Mouse (Mus musculus) activated CD4-positive, CD25-positive, alpha-beta regulatory T cell, adult 4 months (primary cell): ENCODE results near the gene Spns2. TPM values are rescaled to one million over a fixed set of nuclear protein-coding genes. Genes with fewer than 3 reads are reported as not detected.

Experiments used
- ATAC-seq: one replicate; pipeline ENCODE4 v1.8.0; 2017
- polyA plus RNA-seq, 2 experiments: library from polyadenylated mRNA; unstranded; fragments of 100-300 nt; shearing (Covaris generic); gene quantifications; one replicate each; pipeline ENCODE4 v1.2.1; 2017

Spns2 gene
- not detected for polyA plus RNA-seq

GRCm38 (mm10) chr11:72489881-72490301, at the start of gene Spns2:
TSS of gene Spns2 (minus strand) at chr11:72489904.
- ATAC-seq: no peak

DNA sequence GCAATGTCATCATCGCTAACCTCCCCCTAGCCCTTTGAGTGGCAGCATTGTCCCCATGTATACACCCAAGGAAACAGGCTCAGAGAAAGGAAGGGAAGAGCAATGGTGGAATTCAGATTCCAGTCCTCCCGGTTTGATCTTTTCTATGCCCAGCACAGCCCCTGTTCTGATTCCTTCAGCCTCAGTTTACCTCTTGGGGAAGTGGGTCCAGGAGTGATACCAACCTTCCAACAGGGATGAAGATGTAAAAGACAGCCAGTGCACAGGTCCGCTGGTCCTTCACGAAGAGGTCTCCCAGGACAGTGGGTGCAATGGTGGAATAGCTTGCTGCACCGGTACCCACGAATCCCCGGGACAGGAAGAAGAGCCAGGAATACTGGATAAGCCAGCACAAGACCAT, 49.1 kb upstream of the Spns2 start:
- no peak for ATAC-seq

- no peak for ATAC-seq
Observed at GRCm38 (mm10) chr11:72538037-72538755, 48.5 kb upstream of the Spns2 start.

- ATAC-seq: no peak
Observed at GRCm38 (mm10) chr11:72537503-72537902, 47.8 kb upstream of the Spns2 start.

GRCm38 (mm10) chr11:72535519-72535918, 45.8 kb upstream of the Spns2 start:
- no peak for ATAC-seq

- no peak for ATAC-seq
Observed at GRCm38 (mm10) chr11:72532890-72533289, 43.2 kb upstream of the Spns2 start.

GRCm38 (mm10) chr11:72531632-72532031, 41.9 kb upstream of the Spns2 start:
- no peak for ATAC-seq

GRCm38 (mm10) chr11:72531144-72531543, 41.4 kb upstream of the Spns2 start:
- no peak for ATAC-seq

GRCm38 (mm10) chr11:72526190-72526589, 36.5 kb upstream of the Spns2 start:
- no peak for ATAC-seq

DNA sequence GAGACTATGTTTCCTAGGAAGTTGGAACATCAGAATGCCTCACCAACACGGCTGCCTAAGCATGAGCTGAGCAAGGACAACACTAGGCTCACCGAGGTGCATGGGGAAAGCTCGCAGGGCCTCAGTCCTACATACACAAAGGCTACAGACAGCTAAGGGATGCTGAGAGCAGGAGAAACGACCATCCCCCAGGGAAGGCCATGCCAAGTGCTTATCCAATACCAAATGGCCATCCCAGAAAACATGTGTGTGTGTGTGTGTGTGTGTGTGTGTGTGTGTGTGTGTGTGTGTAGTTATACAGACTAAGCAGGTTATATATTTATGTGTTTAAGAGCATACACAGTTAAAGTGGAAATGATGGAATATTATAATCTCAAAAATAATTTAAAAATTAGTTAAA, 34.0 kb upstream of the Spns2 start:
- ATAC-seq: no peak

DNA sequence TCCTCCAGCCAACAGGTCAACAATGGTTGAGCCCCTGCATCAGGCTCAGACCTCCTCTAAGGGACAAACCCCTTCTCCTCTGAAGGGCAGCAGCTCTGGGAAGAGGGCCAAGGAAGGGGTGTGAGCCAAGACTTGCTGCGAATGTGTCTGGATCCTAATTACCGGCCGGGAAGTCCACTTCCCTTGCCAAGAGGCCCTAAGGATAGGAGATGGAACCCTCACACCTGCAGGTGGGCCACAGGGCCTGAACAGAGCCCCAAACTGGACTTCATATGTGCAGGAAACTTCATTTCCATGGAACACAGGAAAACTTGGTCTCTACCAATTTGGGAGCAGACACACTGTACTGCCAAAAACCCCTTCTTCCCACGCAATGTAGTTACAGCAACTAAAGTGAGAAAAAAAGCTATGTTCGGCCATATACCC, 32.9 kb upstream of the Spns2 start:
- no peak for ATAC-seq

DNA sequence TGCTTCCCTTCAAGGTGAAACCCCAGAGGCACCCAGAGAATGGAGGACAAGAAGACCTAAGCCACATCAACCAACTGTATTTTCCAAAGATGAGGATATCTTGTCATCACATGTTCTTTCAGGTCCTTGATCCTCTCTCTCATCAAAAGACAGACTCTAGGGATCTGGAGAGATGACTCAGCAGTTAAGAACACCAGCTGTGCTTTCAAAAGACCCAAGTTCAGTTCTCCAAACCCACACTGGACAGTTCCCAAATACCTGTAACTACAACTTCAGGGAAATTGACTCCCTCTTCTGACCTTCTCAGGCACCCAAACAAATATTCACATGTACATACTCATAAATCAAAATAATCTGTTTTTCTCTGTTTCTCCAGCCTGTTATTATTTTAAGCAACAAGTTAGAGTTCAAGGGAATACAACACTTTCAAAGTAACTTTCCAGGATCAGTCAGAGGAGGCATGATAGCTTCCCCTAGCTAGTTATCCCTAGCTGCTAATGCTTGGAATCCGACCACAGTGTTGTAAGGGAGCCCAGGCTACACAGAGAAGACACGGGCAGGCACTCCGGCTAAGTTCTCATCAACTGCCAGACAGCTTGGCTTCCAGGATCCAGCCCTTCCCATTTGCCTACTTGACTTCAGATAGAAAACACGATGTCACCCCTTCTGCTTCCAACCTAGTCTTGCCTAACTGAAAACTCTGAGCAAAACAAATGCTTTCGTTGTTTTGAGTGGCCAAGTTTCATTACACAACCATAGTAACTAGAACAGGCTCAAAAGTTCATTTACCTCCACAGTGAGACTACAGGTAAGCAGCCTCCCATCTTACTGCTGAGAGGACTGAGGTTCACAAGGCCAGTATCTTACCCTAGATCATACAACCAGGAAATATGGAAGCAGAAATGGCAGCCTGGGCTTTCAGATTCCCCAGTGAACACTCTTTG, 32.2 kb upstream of the Spns2 start:
- no peak for ATAC-seq

GRCm38 (mm10) chr11:72519895-72520294, 30.2 kb upstream of the Spns2 start:
- no peak for ATAC-seq

DNA sequence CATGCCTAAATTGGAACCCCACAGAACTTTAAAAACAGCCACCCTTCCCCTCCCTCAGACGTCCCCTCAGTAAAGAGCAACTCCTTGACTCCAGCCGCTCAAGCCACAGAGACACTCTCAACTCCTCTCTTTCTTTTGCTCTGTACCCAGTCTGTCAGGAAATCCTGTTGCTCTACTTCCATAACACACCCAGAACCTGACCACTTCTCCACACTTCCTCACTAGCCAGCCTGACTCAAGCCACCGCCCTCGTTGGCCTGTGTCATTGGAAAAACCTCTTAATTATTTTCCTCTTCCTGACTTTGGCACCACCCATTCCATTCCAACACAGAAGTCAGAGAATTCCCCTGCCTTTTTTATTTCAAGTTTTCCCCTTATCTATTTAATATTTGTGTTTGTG, 29.5 kb upstream of the Spns2 start:
- ATAC-seq: no peak

GRCm38 (mm10) chr11:72518449-72518848, 28.7 kb upstream of the Spns2 start:
- no peak for ATAC-seq

DNA sequence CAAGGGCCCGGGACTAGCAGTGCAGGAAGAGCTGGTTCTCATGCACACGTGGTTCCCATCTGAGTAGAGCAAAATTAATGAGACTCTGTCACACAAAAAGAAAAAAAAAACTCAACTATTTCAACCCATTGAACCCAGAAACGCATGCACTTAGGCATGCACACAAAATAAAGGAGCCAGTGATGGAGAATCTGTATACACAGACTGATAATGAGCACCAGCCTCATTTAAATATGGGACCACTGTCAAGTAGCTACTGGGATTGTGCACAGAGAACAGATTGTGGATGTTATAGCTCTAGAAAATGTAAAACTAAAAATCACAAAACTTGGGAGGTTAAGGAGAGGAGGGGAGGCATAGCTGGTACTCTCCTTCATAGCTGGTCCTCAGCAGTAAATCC, 25.3 kb upstream of the Spns2 start:
- ATAC-seq: no peak

DNA sequence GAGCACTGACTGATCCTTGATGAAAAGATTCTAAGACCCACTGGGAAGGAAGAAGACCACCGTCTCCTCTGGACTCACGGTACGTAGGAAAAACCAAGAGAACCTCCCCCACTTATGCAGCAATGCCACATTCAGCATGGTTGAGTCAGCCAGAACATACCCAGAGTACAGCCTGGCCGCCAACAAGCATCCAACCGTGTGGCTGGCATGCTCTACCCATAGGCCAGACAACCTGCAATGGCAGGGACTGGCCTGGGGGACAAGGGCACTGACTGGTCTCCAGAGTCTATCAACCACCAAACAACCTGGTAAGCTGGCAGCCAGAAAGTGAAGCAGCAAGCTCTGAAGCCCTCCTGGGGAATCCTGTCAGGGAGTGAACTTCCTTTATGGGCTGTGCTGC, 18.9 kb upstream of the Spns2 start:
- ATAC-seq: no peak

DNA sequence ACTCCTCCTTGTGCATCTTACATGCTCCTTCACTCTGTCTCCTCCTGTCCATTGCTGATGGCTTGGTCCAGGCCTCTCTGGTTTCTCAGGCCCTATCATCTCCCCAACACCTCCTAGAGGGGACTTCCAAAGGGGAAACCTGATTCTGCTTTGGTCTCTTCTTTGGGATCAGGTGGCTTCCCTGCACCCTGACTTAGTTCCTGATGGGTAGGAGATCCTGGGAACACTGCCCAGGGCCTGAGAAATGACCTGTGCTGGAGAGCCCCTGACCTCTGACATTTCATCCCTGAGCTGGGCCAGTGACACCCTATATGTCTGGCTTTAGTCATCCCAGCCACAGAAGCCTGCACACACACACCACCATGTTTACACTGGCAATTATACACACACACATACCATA, 17.9 kb upstream of the Spns2 start:
- no peak for ATAC-seq

DNA sequence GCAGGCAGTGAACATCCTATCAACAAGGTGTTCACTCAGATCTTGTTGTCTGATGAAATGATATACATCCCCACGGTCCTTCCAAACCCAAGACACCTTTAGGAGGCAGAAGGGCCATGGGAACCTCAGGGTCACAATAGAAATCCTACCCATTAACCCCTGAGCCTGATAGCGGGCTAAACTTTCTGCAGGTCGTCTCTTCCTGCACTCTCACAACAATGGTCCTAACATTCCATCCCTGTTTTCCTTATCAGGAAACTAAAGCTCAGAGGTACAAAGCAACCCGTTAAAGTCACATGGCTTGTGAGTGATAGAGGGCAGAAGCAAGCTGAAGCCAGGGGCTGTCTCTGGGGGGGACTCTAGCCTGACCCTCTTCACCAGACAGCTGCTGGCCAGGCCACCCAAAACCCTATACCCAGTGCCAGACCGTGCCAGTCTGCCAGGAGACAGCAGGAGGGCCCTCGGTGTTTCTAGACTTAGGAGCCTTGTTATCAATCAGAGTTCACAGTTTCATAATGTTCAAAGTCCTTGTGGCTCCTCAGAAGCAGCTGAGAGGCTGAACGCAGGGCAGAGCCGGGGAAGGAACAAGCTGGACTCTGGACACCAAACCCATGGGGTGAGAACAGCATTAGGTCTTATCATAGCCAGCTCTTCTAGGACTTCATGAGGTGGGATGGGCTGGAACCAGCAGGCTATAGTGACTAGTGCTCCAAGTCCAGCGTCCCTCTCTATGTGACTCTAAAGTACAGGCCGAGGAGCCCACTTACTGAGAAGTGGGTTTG, 14.5 kb upstream of the Spns2 start:
- no peak for ATAC-seq

GRCm38 (mm10) chr11:72503501-72503921, 13.8 kb upstream of the Spns2 start:
- no peak for ATAC-seq

DNA sequence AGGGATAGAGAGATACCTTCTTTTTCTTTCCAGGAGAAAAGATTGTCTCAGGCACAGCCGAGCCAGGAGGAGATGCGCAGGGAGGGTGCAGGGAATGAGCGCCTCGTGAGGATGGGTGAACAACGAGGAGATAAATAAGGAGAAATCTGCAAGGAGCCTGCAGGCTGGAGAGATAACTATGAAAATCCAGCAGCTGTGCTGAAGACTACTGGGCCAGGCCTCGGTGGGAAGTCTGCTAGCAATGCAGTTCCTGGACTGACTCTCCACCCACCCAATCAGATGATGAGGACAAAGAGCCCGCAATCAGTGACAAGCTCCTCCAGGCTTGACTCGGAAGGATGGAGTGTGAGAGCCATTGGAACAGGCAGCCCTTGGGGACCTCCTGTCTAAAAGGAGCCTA, 12.5 kb upstream of the Spns2 start:
- ATAC-seq: no peak

- no peak for ATAC-seq
Observed at GRCm38 (mm10) chr11:72501426-72502002, 11.8 kb upstream of the Spns2 start.

GRCm38 (mm10) chr11:72500139-72500538, 10.4 kb upstream of the Spns2 start:
- ATAC-seq: no peak
